8 mouse cellular contexts compared by ENCODE assay signal in genomic region chr2:73509248-73510024, GRCm38 (mm10). TPM values are rescaled to one million over a fixed set of nuclear protein-coding genes. Genes with fewer than 3 reads are reported as not detected.
DNase-seq lines count a peak whose midpoint lies in the region; ATAC-seq and TF ChIP-seq lines count a peak whose summit lies in the region.

No protein-coding gene starts in this region.

- no peaks in the 10 kb centered on the region for H3K9me3 ChIP-seq in E14TG2a.4 (ENCODE audit: low read length)
- no peaks in the 10 kb centered on the region for H3K9me3 ChIP-seq in embryonic facial prominence, embryonic 11.5 days (replicated peaks; ENCODE audit: control insufficient read depth, low read length)
- no peaks in the 10 kb centered on the region for H3K9me3 ChIP-seq in liver, postnatal 0 days (ENCODE audit: low read length)

- H3K9ac ChIP-seq in embryonic facial prominence, embryonic 11.5 days (replicated peaks; ENCODE audit: low read length) = 0 out of 2 replicates have a peak overlapping the region, but pooled peaks have one; percentile 13
- 0 out of 2 replicates have a peak overlapping the region, but pooled peaks have one; percentile 28 for H3K9ac ChIP-seq in liver, postnatal 0 days (replicated peaks)

- no peaks in the 10 kb centered on the region for H3K36me3 ChIP-seq in E14TG2a.4 (ENCODE audit: insufficient read depth, low read length)
- H3K36me3 ChIP-seq in embryonic facial prominence, embryonic 11.5 days (replicated peaks; ENCODE audit: control insufficient read depth, insufficient read depth, low read depth, low read length) = no peaks in the 10 kb centered on the region
- no peaks in the 10 kb centered on the region for H3K36me3 ChIP-seq in liver, postnatal 0 days (replicated peaks; ENCODE audit: insufficient read depth, low read length)

- 28% methylated on average over 15 of the region's 15 CpGs for WGBS in embryonic facial prominence, embryonic 11.5 days
- WGBS in liver, postnatal 0 days (ENCODE audit: insufficient replicate concordance) = 36% methylated on average over 15 of the region's 15 CpGs

- 0 out of 2 replicates have a peak overlapping the region, but pooled peaks have one; percentile 20 for H3K4me3 ChIP-seq in E14TG2a.4 (replicated peaks; ENCODE audit: low read length)
- no peak overlapping the region for H3K4me3 ChIP-seq in embryonic facial prominence, embryonic 11.5 days (ENCODE audit: low read depth, low read length)
- H3K4me3 ChIP-seq in liver, postnatal 0 days (ENCODE audit: low read depth, low read length) = no peak overlapping the region

- peak overlapping the region; percentile 23; the same call in 1 of the 2 replicates for H3K4me2 ChIP-seq in embryonic facial prominence, embryonic 11.5 days (ENCODE audit: low read depth, low read length)
- peak overlapping the region; percentile 3 for H3K4me2 ChIP-seq in liver, postnatal 0 days (ENCODE audit: low read depth, low read length)

- no peaks in the 10 kb centered on the region for H3K27me3 ChIP-seq in E14TG2a.4 (ENCODE audit: insufficient read depth, low read length)
- H3K27me3 ChIP-seq in embryonic facial prominence, embryonic 11.5 days (ENCODE audit: control insufficient read depth, insufficient read depth, low read length) = no peaks in the 10 kb centered on the region
- H3K27me3 ChIP-seq in liver, postnatal 0 days (ENCODE audit: insufficient read depth, low read length) = no peaks in the 10 kb centered on the region

- H3K27ac ChIP-seq in embryonic facial prominence, embryonic 11.5 days (replicated peaks; ENCODE audit: low read depth, low read length) = peak overlapping the region; percentile 73
- H3K27ac ChIP-seq in liver, postnatal 0 days (ENCODE audit: low read depth) = peak overlapping the region; percentile 66

- TF ChIP-seq EP300 in liver, postnatal 0 days (IDR thresholded peaks at IDR 0.05; ENCODE audit: low read depth) = 0 out of 2 replicates have a peak, but pooled peaks have one; percentile 12

- ATAC-seq in embryonic facial prominence, embryonic 11.5 days (replicated peaks; ENCODE audit: insufficient number of reproducible peaks, low FRiP score, low TSS enrichment, low read depth) = 0 out of 2 replicates have a peak, but pooled peaks have one; percentile 53
- peak; percentile 18; the same call in 1 of the 2 replicates for ATAC-seq in liver, postnatal 0 days

- TF ChIP-seq CTCF in E14TG2a.4 (conservative IDR thresholded peaks at IDR 0.05; ENCODE audit: low read length) = no peak
- TF ChIP-seq CTCF in liver, postnatal 0 days (IDR thresholded peaks at IDR 0.05; ENCODE audit: low read depth) = no peak

- H3K4me1 ChIP-seq in E14TG2a.4 (replicated peaks; ENCODE audit: low read depth, low read length) = peaks cover 18% of the 10 kb centered on the region
- H3K4me1 ChIP-seq in embryonic facial prominence, embryonic 11.5 days (ENCODE audit: control insufficient read depth, insufficient read depth, low read length) = no peaks in the 10 kb centered on the region
- peaks cover 19% of the 10 kb centered on the region for H3K4me1 ChIP-seq in liver, postnatal 0 days (ENCODE audit: insufficient read depth)

- intact Hi-C loops in heart, postnatal 10 days (cut with DNase I) = no loop called here

- peak; percentile 91 for DNase-seq in embryonic facial prominence, embryonic 11.5 days (ENCODE audit: low spot score)
- peak; percentile 64 to 71 for DNase-seq in heart, postnatal 10 days
- no peak for DNase-seq in liver, postnatal 0 days
- no peak for DNase-seq in right cerebral cortex, postnatal 14 days
- no peak for DNase-seq in thymus, postnatal 14 days
- DNase-seq in urinary bladder, postnatal 4 days (ENCODE audit: low spot score in 2 of 2) = no peak
- no peak for DNase-seq in thymus, postnatal 36 days

RNA-seq across cellular contexts. Expression of gene Wipf1, which starts 20.1 kb away (rescaled TPM):
- polyA plus RNA-seq in embryonic facial prominence, embryonic 11.5 days (2014; fragmentation: Nextera tagmentation; extraction: Ambion mirVana) = 15.9 and 17.5 TPM in 2 replicates
- total RNA-seq in heart, postnatal 10 days (2021) = 10 to 100 TPM; 22.0 to 23.1 TPM
- polyA plus RNA-seq in liver, postnatal 0 days (2015; fragmentation: Nextera tagmentation; extraction: Ambion mirVana) = 4.3 TPM in 2 replicates

Comparison
In these comparisons a context has a peak if more than half of its experiments do, and no peak if none do; other contexts are left out.
1. DNase-seq: peak in embryonic facial prominence, embryonic 11.5 days (single experiment) and heart, postnatal 10 days (2 of 2); none in liver, postnatal 0 days (single experiment), right cerebral cortex, postnatal 14 days (single experiment), thymus, postnatal 14 days (single experiment), urinary bladder, postnatal 4 days (0 of 2) and thymus, postnatal 36 days (0 of 2).